Mouse (Mus musculus) bone marrow, adult 2 months (tissue): ENCODE data around the gene 4931428L18Rik. TPM values are rescaled to one million over a fixed set of nuclear protein-coding genes. Genes with fewer than 3 reads are reported as not detected.

Experiments used
- H3K27ac ChIP-seq: fragments of 200-500 bp; 2 replicates; pipeline ENCODE4 v1.5.1; 2012; ENCODE audit warnings: low read depth, mild to moderate bottlenecking, control low read depth, inconsistent platforms, low read length; ENCODE audit not compliant: control insufficient read depth, poor library complexity, insufficient read depth
- H3K4me1 ChIP-seq: fragments of 200-500 bp; 2 replicates; pipeline ENCODE4 v1.6.1; 2011; ENCODE audit warnings: low read length; ENCODE audit not compliant: control insufficient read depth, insufficient read depth
- H3K4me3 ChIP-seq: fragments of 200-500 bp; replicated peaks from 2 replicates; pipeline ENCODE3; 2011; ENCODE audit warnings: mild to moderate bottlenecking, low read depth, low read length, control low read depth; ENCODE audit not compliant: control insufficient read depth
- CTCF ChIP-seq: fragments of 200-500 bp; IDR thresholded peaks from 2 replicates; pipeline ENCODE4 v1.5.1; 2011; ENCODE audit warnings: low read length, control low read depth; ENCODE audit not compliant: control insufficient read depth, insufficient read depth
- POLR2A ChIP-seq: fragments of 200-500 bp; IDR thresholded peaks from 2 replicates; pipeline ENCODE4 v1.6.1; 2011; ENCODE audit warnings: low read depth, mild to moderate bottlenecking, control low read depth, low read length, borderline replicate concordance; ENCODE audit not compliant: control insufficient read depth
- WGBS: fragments of 180-500 bp; shearing (Covaris S2); methylation state at CpG from one replicate; pipeline ENCODE4 v1.1.7; 2018; 5-methylcytosine and 5-hydroxymethylcytosine counted together
- polyA plus RNA-seq: library from polyadenylated mRNA; stranded (reverse); fragments of >200 nt; gene quantifications from 2 replicates; pipeline ENCODE4 v1.2.4, GENCODE M21; 2011; ENCODE audit warnings: low replicate concordance; ENCODE audit not compliant: missing spikeins, insufficient read depth, insufficient read length

Gene 4931428L18Rik
- polyA plus RNA-seq, 1 experiment = not detected

GRCm38 (mm10) chr1:31164527-31165189 is 57.8 kb downstream of the 4931428L18Rik start:
- 79% methylated on average over 18 of the region's 18 CpGs for WGBS
- Histone ChIP-seq H3K4me1 (no peaks in the 10 kb centered on the region), H3K4me3 (no peak overlapping the region), H3K27ac (no peak overlapping the region)
- TF ChIP-seq POLR2A (no peak), CTCF (no peak)

DNA sequence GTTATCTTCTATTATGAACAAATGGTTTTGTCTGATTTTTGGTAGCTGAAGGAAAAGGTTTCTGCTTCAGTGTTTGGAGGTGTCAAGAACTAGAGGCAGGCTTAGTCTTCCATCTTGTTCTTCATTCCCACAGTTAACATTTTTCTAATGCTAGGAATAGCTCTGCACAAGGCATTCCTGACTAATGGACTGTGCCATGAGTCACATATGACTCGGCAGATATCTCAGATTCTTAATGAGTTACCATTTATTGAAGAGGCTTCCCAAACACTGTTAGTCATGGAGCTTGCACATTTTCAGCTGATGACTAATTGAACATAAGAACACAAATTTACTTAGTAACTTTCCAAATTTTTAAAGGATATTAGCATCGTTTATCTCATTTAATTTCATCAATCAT is 65.6 kb downstream of the 4931428L18Rik start:
- no peak overlapping the region for H3K27ac ChIP-seq
- no peaks in the 10 kb centered on the region for H3K4me1 ChIP-seq
- no peak for TF ChIP-seq POLR2A
- TF ChIP-seq CTCF = no peak
- H3K4me3 ChIP-seq = no peak overlapping the region
- 68% methylated on average over 2 of the region's 2 CpGs for WGBS

DNA sequence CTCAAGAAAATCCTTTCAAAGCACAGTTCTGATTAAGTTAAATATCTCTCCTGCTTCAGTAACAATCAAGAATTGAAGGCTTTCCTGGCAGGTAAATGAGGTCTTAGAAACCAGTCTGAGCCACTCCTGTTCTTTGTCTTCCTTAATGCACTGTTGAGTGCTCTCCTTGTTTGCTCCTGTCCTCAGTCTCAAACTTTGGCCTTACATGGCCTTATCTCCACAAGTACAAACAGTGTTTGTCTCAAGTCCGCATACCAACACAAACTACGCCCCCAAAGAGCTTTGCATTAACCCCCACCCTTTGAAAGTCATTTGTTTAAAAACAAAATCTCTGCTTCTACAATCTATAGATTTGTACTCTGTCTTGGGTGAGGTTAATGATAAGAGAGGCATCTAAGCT is 66.3 kb downstream of the 4931428L18Rik start:
- TF ChIP-seq POLR2A (no peak), CTCF (no peak)
- WGBS = 82% methylated on average over 2 of the region's 2 CpGs
- no peaks in the 10 kb centered on the region for H3K4me1 ChIP-seq
- H3K27ac ChIP-seq = no peak overlapping the region
- no peak overlapping the region for H3K4me3 ChIP-seq

DNA sequence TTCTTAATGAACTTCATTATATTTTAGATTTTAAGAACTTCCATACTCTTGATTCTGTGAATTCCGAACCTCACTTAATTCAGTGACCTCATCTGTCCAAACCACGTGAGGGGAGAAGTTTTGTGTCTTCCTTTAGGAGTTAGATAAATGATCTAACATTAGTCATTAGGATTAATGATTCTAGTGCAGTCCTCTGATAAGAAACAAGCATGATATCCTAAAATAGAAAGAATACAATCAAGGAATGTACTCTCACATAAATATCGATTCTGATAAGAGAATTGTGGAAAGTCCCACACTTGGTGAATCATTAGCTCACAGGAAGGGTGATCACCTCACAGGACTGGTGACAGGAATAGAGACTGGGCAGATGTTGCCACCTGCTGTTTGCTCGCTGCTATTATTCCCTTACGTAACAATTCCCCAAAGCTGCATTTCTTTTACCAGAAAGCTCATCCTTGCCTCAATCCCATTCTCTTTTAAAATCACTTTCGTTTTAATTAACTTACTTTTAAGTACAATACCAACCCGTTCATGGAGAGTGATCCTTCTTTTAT is 68.6 kb downstream of the 4931428L18Rik start:
- no peak overlapping the region for H3K4me3 ChIP-seq
- no peaks in the 10 kb centered on the region for H3K4me1 ChIP-seq
- no peak overlapping the region for H3K27ac ChIP-seq
- TF ChIP-seq POLR2A = no peak
- TF ChIP-seq CTCF = peak; percentile 68
- WGBS = 10% methylated on average over 7 of the region's 7 CpGs

GRCm38 (mm10) chr1:31152799-31153426 is 69.6 kb downstream of the 4931428L18Rik start:
- Histone ChIP-seq H3K4me1 (no peaks in the 10 kb centered on the region), H3K27ac (no peak overlapping the region), H3K4me3 (no peak overlapping the region)
- 53% methylated on average over 2 of the region's 2 CpGs for WGBS
- TF ChIP-seq CTCF (0 out of 2 replicates have a peak, but pooled peaks have one; percentile 18), POLR2A (no peak)

GRCm38 (mm10) chr1:31150546-31150945 is 71.9 kb downstream of the 4931428L18Rik start:
- WGBS = 70% methylated on average over 3 of the region's 3 CpGs
- TF ChIP-seq POLR2A = no peak
- no peak for TF ChIP-seq CTCF
- no peak overlapping the region for H3K27ac ChIP-seq

DNA sequence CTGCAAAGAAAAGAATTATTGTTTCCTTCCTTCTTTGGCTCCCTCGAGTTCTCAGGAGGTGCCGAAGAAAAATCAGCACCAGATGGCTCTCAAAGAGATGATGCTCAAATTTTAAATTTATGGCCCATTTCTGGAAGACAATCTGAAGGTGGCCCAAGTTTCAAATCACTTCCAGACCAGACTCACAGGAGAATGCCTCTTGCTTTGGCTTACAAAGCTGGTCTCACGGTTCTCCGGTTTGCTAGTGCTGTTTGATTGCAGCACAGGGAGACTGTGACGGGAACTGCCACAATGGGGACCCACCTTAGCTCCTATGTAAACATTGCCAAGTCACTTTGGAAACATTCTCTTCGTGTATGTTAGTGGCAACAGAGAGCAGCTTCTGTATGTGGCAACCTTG is 72.8 kb downstream of the 4931428L18Rik start:
- TF ChIP-seq POLR2A = no peak
- TF ChIP-seq CTCF = no peak
- WGBS = 13% methylated on average over 6 of the region's 6 CpGs
- Histone ChIP-seq H3K4me1 (no peaks in the 10 kb centered on the region), H3K4me3 (no peak overlapping the region), H3K27ac (no peak overlapping the region)

More at GRCm38 (mm10) chr1:31150546-31150945, 71.9 kb downstream of the 4931428L18Rik start:
- Histone ChIP-seq H3K4me3 (no peak overlapping the region), H3K4me1 (no peaks in the 10 kb centered on the region)

DNA sequence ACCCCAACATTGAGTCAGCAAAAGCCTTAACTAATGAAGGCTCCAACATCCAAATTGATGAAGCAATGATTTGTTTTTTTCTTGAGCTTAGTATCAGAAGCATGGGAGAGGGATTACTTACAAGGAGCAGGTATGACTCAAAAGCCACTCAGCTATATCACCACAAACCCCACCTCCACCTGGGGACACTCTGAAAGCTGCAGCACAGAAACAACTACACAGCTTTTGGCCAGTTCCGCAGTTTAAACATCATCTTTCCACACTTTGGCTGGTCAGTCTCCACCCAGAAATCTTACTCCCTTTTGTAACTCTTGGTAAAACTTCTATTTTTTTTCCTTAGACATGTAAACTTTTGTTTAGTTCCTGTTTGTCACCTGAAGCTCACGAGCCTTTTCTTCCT is 78.9 kb downstream of the 4931428L18Rik start:
- H3K4me3 ChIP-seq = no peak overlapping the region
- 43% methylated on average over 2 of the region's 2 CpGs for WGBS
- TF ChIP-seq POLR2A (no peak), CTCF (no peak)
- no peak overlapping the region for H3K27ac ChIP-seq
- H3K4me1 ChIP-seq = no peaks in the 10 kb centered on the region

GRCm38 (mm10) chr1:31142288-31143094 is 80.0 kb downstream of the 4931428L18Rik start:
- Histone ChIP-seq H3K27ac (no peak overlapping the region), H3K4me3 (no peak overlapping the region), H3K4me1 (no peaks in the 10 kb centered on the region)
- WGBS = 36% methylated on average over 8 of the region's 8 CpGs
- TF ChIP-seq CTCF = no peak
- TF ChIP-seq POLR2A = no peak
